Mouse (Mus musculus) myocyte (in vitro differentiated cells): ENCODE measurements at regions not wholly inside any gene's neighbourhood (a gene's known extent, or its start where the extent isn't known, plus 50 kb on each side); places are given as distances from the start of the nearest gene placed in this dataset.

Experiments
- H3K27me3 ChIP-seq: one replicate; pipeline ENCODE4 v1.6.1; 2011; ENCODE audit not compliant: control insufficient read depth, insufficient read depth, insufficient read length
- H3K36me3 ChIP-seq: one replicate; pipeline ENCODE4 v1.6.1; 2011; ENCODE audit not compliant: control insufficient read depth, insufficient read depth
- H3K4me2 ChIP-seq: one replicate; pipeline ENCODE4 v1.6.1; 2011; ENCODE audit warnings: low read depth, control low read depth
- H3K4me3 ChIP-seq: one replicate; pipeline ENCODE4 v1.5.1; 2011; ENCODE audit warnings: mild to moderate bottlenecking, control low read depth, moderate library complexity
- H3K79me2 ChIP-seq: one replicate; pipeline ENCODE4 v1.6.1; 2011; ENCODE audit not compliant: control insufficient read depth, insufficient read depth
- H3ac ChIP-seq: one replicate; pipeline ENCODE4 v1.6.1; 2011; ENCODE audit not compliant: control insufficient read depth, insufficient read length
- CEBPB ChIP-seq: IDR thresholded peaks from 2 replicates; pipeline ENCODE4 v1.6.1; 2011; ENCODE audit warnings: mild to moderate bottlenecking, moderate library complexity; ENCODE audit not compliant: poor library complexity, insufficient read depth, severe bottlenecking
- E2F4 ChIP-seq: IDR thresholded peaks from one replicate; pipeline ENCODE4 v1.6.1; 2011; ENCODE audit warnings: mild to moderate bottlenecking, control low read depth, moderate library complexity; ENCODE audit not compliant: insufficient read depth
- MAX ChIP-seq: IDR thresholded peaks from one replicate; pipeline ENCODE4 v1.6.1; 2011; ENCODE audit warnings: low read depth, mild to moderate bottlenecking, control low read depth
- MYOD1 ChIP-seq, 3 experiments: IDR thresholded peaks; one replicate each; pipeline ENCODE4 v1.6.1; 2011; ENCODE audit warnings: control low read depth in 2 of 3, low read depth in 2 of 3, mild to moderate bottlenecking in 2 of 3, moderate library complexity in 1 of 3; ENCODE audit not compliant: insufficient read length in 2 of 3, control insufficient read depth in 1 of 3
- MYOG ChIP-seq, 3 experiments: IDR thresholded peaks; one replicate each; pipeline ENCODE4 v1.6.1; 2011; ENCODE audit warnings: control low read depth in 2 of 3, low read depth in 2 of 3, mild to moderate bottlenecking in 2 of 3; ENCODE audit not compliant: insufficient read length in 2 of 3, control insufficient read depth in 1 of 3, insufficient read depth in 1 of 3
- POLR2A ChIP-seq: IDR thresholded peaks from one replicate; pipeline ENCODE4 v1.6.1; 2011; ENCODE audit warnings: low read depth, mild to moderate bottlenecking, control low read depth, moderate library complexity; ENCODE audit not compliant: insufficient read length
- POLR2AphosphoS2 ChIP-seq: IDR thresholded peaks from one replicate; pipeline ENCODE4 v1.6.1; 2011; ENCODE audit warnings: low read depth, control low read depth; ENCODE audit not compliant: insufficient read length
- REST ChIP-seq: IDR thresholded peaks from one replicate; pipeline ENCODE4 v1.6.1; 2011; ENCODE audit warnings: mild to moderate bottlenecking, control low read depth, moderate library complexity; ENCODE audit not compliant: insufficient read depth, insufficient read length
- SRF ChIP-seq: IDR thresholded peaks from one replicate; pipeline ENCODE4 v1.6.1; 2011; ENCODE audit warnings: low read depth; ENCODE audit not compliant: control insufficient read depth, insufficient read length
- TCF12 ChIP-seq: IDR thresholded peaks from one replicate; pipeline ENCODE4 v1.6.1; 2011; ENCODE audit warnings: mild to moderate bottlenecking, control low read depth; ENCODE audit not compliant: poor library complexity, insufficient read depth, severe bottlenecking
- TCF3 ChIP-seq: IDR thresholded peaks from one replicate; pipeline ENCODE4 v1.6.1; 2011; ENCODE audit warnings: low read depth, control low read depth; ENCODE audit not compliant: insufficient read length
- USF1 ChIP-seq: IDR thresholded peaks from one replicate; pipeline ENCODE4 v1.6.1; 2011; ENCODE audit warnings: low read depth, mild to moderate bottlenecking, control low read depth, moderate library complexity

DNA sequence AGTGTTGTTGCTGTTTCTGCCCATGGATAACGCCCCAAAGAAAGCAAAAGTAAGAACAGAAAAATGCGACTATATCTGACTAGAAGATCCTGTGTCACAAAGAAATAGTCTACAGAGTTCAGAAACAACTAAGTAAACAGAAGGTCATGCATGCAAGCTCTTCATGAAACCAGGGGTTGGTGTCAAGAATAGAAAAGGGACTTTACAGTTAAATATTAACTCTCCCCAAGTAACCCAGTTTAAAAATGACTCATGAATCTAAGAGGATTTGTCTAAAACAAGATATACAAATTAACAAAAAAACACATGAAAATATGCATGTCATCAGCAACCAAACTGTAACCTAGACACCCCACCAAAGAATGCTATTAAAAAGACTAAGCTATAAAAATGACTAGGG, 381.4 kb upstream of the Ptger4 start:
- Histone ChIP-seq H3K79me2 (no peaks in the 10 kb centered on the region), H3K4me2 (no peak overlapping the region), H3ac (no peak overlapping the region), H3K36me3 (no peaks in the 10 kb centered on the region), H3K4me3 (no peak overlapping the region), H3K27me3 (no peaks in the 10 kb centered on the region)
- no peak for TF ChIP-seq MYOD1 (IDR thresholded peaks at IDR 0.05; ENCODE audit: control insufficient read depth in 1 of 3, insufficient read length in 2 of 3, low read depth in 2 of 3)
- no peak for TF ChIP-seq TCF12
- no peak for TF ChIP-seq SRF
- TF ChIP-seq E2F4, result no peak
- no peak for TF ChIP-seq POLR2AphosphoS2
- TF ChIP-seq MYOG (IDR thresholded peaks at IDR 0.05; ENCODE audit: control insufficient read depth in 1 of 3, insufficient read depth in 1 of 3, insufficient read length in 2 of 3, low read depth in 2 of 3), result no peak
- no peak for TF ChIP-seq TCF3
- no peak for TF ChIP-seq REST
- TF ChIP-seq MAX, result no peak

DNA sequence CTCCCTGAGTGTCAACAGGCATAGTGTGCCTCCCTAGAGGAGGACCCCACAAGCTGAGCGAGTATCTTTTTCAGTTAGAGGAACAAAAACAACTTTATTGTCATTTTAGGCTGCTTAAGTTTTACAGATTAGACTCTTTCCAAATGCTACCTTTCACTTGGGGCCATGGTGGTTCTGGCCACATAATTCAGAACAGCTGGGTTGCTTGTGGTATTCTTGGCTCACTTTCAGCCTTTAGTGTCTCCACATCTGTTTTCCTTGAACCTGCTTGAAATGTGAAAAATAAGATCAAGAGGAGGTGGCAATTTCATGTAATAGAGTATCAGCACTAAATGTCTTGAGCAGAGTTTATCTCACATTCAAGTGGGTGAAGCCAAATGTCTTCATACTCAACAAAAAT, 402.7 kb upstream of the Ptger4 start:
- no peak overlapping the region for H3ac ChIP-seq
- TF ChIP-seq USF1, result no peak
- no peak for TF ChIP-seq CEBPB
- no peak for TF ChIP-seq TCF12
- no peak for TF ChIP-seq POLR2AphosphoS2
- no peak for TF ChIP-seq E2F4
- H3K79me2 ChIP-seq, result no peaks in the 10 kb centered on the region
- H3K27me3 ChIP-seq, result no peaks in the 10 kb centered on the region
- no peak overlapping the region for H3K4me2 ChIP-seq
- no peaks in the 10 kb centered on the region for H3K36me3 ChIP-seq
- H3K4me3 ChIP-seq, result no peak overlapping the region

DNA sequence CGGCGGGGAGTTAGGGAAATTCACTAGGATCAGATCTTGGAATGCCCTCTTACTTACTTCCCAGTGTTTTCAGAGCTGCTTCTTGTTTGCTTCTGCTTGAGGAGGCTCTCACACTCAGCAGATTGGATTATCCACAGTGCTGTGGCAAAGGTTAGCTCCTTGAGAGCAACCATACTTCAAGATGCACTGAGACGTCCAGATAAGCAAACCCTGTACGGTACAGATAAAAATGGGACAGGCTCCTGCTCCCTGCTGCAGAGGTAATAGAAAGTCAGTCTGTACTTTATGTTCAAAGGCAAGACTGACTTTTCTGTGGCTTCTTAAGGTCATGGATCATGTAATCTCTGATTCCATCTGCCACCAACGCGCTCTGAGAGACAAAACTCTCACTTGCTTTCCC, 414.8 kb upstream of the Ptger4 start:
- Histone ChIP-seq H3K27me3 (no peaks in the 10 kb centered on the region), H3K36me3 (no peaks in the 10 kb centered on the region), H3K4me2 (no peak overlapping the region), H3K4me3 (no peak overlapping the region), H3ac (no peak overlapping the region), H3K79me2 (no peaks in the 10 kb centered on the region)
- TF ChIP-seq MAX, result no peak

DNA sequence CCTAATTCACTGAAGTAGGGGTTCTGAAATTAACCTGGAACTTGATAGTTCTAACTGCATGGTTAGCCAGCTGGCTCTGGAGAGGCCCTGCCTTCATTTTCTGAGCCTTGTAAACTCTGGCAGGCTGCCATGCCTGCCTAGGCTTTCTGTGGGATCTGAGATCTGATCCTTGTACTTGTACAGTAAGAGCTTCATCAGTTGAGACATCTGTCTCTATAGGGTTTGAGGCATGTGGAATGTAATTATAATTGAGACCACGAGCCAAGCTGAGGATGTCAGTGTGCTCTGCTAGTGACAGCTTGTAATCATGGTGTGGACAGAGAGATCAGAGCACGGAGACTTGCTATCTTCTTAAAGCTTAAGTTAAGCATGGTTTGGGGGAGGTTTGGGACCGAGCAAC, 416.8 kb upstream of the Ptger4 start:
- no peaks in the 10 kb centered on the region for H3K36me3 ChIP-seq
- TF ChIP-seq MAX (no peak), POLR2AphosphoS2 (no peak), TCF3 (no peak), SRF (no peak), MYOG (IDR thresholded peaks at IDR 0.05; ENCODE audit: control insufficient read depth in 1 of 3, insufficient read depth in 1 of 3, insufficient read length in 2 of 3, low read depth in 2 of 3) (no peak), MYOD1 (IDR thresholded peaks at IDR 0.05; ENCODE audit: control insufficient read depth in 1 of 3, insufficient read length in 2 of 3, low read depth in 2 of 3) (no peak), TCF12 (no peak), CEBPB (no peak), USF1 (no peak), POLR2A (no peak), REST (no peak), E2F4 (no peak)
- H3ac ChIP-seq, result no peak overlapping the region
- no peaks in the 10 kb centered on the region for H3K27me3 ChIP-seq
- H3K4me3 ChIP-seq, result no peak overlapping the region
- H3K4me2 ChIP-seq, result no peak overlapping the region
- H3K79me2 ChIP-seq, result no peaks in the 10 kb centered on the region

DNA sequence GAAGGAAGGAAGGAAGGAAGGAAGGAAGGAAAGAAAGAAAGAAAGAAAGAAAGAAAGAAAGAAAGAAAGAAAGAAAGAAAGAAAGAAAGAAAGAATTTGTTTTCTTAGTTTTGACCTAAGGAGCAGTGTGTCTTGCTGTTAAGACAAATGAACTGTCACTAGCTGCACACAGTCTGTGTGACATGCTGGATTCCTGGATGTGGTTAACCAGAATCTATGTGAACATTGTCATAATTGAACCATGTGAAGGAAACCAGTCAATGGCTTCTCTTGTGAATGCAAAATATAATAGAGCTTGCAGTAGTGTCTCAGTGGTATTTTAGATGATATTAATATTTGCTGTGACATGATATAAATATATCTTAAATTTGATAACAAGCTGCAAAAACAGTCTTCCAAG, 427.8 kb upstream of the Ptger4 start:
- no peak overlapping the region for H3ac ChIP-seq
- H3K79me2 ChIP-seq, result no peaks in the 10 kb centered on the region
- H3K36me3 ChIP-seq, result no peaks in the 10 kb centered on the region
- H3K4me2 ChIP-seq, result no peak overlapping the region
- no peaks in the 10 kb centered on the region for H3K27me3 ChIP-seq
- no peak for TF ChIP-seq REST
- no peak for TF ChIP-seq E2F4
- no peak for TF ChIP-seq MAX
- TF ChIP-seq USF1, result no peak
- TF ChIP-seq TCF12, result no peak
- no peak overlapping the region for H3K4me3 ChIP-seq

DNA sequence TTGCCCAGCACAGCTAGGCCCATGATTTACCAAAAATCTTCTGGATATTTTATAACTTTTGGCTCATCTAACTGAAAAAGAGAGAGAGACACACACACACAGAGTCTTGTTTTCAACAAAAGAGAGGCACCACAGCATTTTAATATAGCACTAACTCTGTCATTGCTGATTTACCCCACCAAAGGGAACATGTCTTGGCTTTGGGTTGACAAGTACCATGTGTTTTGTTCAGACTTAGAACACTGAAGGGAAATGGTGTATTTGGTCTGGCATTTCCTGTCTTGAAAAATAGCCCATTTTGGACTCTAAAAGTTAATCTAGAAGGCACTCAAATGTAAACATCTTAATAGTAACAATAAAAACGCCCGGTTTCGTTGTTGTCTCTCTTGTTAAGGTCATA, 432.7 kb upstream of the Ptger4 start:
- no peaks in the 10 kb centered on the region for H3K36me3 ChIP-seq
- H3K4me2 ChIP-seq, result no peak overlapping the region
- TF ChIP-seq MAX (no peak), E2F4 (no peak), SRF (no peak), CEBPB (no peak), TCF12 (no peak), TCF3 (no peak), POLR2AphosphoS2 (no peak), MYOG (IDR thresholded peaks at IDR 0.05; ENCODE audit: control insufficient read depth in 1 of 3, insufficient read depth in 1 of 3, insufficient read length in 2 of 3, low read depth in 2 of 3) (no peak), REST (no peak), MYOD1 (IDR thresholded peaks at IDR 0.05; ENCODE audit: control insufficient read depth in 1 of 3, insufficient read length in 2 of 3, low read depth in 2 of 3) (no peak), POLR2A (no peak), USF1 (no peak)
- H3ac ChIP-seq, result no peak overlapping the region
- H3K27me3 ChIP-seq, result no peaks in the 10 kb centered on the region
- no peak overlapping the region for H3K4me3 ChIP-seq
- H3K79me2 ChIP-seq, result no peaks in the 10 kb centered on the region
